Mouse (Mus musculus) kidney, adult 2 months (tissue): ENCODE measurements around the gene Man2a1.

Source experiments
- CTCF ChIP-seq: fragments of 200-500 bp; conservative IDR thresholded peaks from 2 replicates; pipeline ENCODE4 v1.5.1; 2011; ENCODE audit warnings: low read depth, mild to moderate bottlenecking, control low read depth, low read length, moderate library complexity, mixed read lengths; ENCODE audit not compliant: insufficient read depth, insufficient read length
- POLR2A ChIP-seq: fragments of 200-500 bp; IDR thresholded peaks from one replicate; pipeline ENCODE4 v1.6.1; 2011; ENCODE audit warnings: low read depth, low read length, control low read depth

DNA sequence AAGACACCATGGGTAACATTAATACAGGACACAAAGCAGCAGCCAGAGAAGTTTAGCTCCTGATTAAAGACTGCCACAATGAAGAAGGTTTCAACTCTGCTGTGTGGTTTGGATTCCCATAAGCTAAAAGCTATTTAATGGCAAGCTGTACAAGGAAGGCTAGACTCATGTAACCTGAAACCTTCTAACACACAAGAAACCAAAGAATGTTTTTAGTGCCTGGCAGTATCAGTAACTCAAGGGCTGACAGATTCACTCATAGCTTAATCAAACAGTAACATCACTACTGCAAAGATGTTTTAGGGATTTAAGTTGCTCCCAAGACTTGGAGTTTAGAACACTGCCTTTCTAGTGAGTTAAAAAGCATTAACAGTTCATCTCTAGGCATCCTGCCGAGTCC is 137.4 kb downstream of the Man2a1 start:
- TF ChIP-seq POLR2A (no peak), CTCF (no peak)
